Mouse (Mus musculus) CD4-positive, CD25-positive, alpha-beta regulatory T cell, adult 4 months (primary cell): Measurements from ENCODE around the gene Gsdma. TPM values are rescaled to one million over a fixed set of nuclear protein-coding genes. Genes with fewer than 3 reads are reported as not detected.

Source experiments
- ATAC-seq: one replicate; pipeline ENCODE4 v1.8.0; 2017
- polyA plus RNA-seq, 2 experiments: library from polyadenylated mRNA; unstranded; fragments of 100-300 nt; shearing (Covaris generic); gene quantifications; one replicate each; pipeline ENCODE4 v1.2.1; 2017

The Gsdma gene
- polyA plus RNA-seq, 2 experiments from 2014 or later: 0.12 TPM; not detected in 1

DNA sequence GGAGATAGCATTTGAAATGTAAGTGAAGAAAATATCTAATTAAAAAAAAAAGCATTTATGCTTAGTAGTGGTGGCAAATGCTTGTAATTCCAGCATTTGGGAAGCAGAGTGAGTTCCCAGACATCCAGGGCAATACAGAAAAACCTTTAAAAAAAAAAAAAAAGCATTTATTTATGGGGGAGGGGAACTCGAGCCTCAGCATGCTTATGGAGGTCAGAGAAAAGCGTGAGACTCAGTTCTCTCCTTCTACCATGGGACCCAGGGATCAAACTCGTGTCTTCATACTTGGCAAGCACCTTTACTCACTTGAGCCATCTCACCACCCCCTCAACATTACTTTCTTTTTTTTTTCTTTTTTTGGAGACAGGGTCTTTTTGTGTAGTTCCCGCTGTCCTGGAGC is 17.0 kb downstream of the Gsdma start:
- ATAC-seq: no peak

DNA sequence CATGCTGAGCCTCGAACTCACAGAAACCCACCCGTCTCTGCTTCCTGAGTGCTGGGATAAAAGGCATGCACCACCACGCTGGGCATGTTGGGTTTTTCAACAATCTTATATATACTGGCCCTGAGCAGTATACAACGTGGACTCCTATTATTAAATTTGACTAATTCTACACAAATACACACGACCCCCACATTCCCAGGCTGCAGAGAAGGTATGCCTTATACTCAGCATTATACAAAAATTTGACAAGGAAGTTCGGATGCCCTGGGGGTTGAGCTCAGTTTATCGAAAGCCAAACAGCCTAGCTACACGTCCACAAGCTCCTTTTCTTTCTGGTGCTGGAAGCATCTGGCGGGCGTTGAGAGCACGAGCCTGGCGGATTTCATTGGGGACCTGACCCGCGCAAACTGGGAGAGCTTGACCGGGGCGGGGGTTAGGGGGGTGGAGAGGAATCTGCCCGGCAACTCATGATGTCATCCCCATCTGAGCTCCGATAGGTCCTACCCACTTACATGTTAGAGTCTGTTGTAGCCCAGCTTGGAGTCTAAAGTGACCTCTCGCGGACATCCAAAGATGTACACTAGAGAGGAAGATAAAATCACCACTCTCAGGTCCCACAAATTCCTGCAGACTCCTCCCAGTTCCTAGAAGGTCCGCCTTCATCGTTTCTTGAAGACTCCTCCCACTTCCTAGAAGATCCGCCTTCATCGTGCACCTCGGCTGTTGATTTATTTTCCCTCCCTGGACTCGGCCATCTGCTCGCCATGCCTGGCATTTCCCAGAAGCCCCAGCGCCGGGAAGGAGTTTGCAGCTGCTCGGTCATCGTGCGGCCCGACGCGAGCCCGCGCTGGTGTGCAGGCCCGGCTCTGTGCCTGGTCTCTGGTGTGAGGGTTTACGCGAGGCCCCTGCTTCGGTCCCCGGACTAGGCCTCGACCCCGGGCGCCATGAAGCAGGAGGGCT is 17.9 kb downstream of the Gsdma start, which contains the start of gene Psmd3:
Gene Psmd3 (plus strand): TSS at position 769 of the 960 bp plus-strand sequence.
- peak; percentile 87 for ATAC-seq

DNA sequence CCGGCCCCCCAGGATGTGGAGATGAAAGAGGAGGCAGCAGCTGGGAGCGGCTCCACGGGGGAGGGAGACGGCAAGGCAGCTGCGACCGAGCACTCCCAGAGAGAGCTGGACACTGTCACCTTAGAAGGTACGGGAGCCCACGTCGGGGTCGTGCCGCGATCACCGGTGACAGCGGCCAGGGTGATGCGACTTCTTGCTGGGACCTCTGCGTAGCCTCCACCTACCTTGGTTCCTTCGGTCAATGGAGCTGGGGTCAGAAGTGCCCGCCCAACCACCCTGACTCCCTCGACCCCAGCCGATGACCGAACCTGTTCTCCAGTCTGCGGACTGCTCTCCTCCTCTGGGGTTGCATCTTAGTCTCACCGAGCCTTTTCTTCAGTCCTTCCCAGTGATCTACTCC is 18.7 kb downstream of the Gsdma start:
- peak; percentile 38 for ATAC-seq

DNA sequence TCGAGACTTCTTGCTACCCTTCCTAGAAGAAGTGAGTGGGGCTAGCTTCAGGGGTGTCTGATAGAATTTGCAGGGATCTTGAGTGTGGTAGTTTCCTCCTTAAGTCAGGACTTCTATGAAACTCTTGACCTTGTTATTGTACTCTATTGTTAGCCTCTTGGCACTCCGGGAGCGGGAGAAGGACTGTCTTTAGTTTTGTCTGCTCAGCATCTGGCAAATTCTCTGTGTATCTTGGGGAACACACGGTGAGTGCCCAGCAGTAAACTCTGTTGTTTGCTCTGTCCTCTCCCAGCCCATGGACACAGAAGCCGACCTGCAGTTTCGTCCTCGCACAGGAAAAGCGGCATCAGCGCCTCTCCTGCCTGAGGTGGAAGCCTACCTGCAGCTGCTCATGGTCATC is 21.5 kb downstream of the Gsdma start:
- no peak for ATAC-seq

DNA sequence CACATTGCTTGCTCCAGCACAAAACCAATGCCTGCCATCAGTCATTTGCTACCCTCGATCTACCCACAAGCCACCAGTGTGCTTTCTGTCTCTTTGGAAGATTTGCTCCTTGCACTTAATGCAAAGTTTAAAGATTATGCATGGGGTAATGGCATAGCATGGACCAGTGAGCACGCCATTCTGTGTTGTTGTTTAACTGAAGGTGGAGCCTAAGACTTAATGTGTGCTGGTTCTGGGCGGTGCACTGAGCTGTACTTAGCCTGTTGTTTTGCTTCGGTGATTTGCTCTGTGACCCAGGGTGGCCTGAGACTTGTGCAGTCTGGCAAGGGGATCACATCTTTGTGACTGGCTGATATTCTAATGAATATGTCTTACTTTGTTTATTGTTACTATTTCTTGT is 22.8 kb downstream of the Gsdma start:
- no peak for ATAC-seq

DNA sequence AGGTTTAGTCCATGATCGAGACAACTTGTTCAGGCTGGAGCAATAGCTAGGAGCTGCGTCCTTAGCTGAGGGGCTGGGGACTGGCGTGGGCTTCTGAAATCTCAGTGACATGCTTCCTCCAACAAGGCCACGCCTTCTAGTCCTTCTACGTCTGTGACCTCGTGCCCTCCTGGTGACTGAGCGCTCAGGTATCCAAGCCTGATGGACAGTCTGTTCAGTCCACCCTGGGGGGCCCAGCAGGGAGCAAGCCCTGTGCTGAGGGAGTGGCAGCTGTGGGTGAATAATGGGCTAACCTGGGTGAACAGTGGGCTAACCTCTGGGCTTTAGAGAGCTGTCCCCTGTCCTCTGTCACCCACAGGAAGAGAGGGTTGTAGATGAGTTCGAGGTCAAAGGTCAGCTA is 23.9 kb downstream of the Gsdma start:
- no peak for ATAC-seq

DNA sequence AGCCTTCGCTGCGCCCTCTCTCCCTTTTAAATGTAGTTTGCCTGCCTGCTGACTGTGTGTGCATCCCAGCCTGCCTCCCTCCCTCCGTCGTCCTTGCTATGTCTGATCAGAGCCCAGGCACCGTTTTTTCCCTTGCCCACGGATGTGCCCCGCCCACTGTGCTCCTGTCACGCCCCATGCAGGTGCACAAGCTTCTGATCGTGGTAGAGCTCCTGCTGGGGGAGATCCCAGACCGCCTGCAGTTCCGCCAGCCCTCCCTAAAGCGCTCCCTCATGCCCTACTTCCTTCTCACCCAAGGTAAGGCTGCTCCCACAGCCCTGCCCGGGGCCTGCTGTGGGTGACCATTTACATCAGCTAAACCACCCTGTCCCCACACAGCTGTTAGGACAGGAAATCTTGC is 29.1 kb downstream of the Gsdma start:
- no peak for ATAC-seq

DNA sequence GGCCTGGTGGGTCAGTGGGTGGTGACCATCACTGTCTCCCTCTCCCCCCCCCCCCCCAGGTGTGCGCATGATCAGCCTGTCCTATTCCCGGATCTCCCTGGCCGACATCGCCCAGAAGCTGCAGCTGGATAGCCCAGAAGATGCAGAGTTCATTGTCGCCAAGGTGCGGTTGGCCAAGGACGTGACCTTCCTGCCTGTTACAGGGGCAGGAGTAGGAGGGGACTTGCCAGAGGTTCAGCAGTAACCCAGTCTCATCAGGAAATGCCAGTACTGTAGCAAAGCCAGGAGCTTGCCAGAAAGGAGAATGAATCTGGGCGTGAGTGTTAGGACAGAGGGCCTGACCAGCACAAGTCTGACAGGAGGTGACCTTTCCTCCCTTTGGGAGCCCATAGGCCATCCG is 29.6 kb downstream of the Gsdma start:
- no peak for ATAC-seq

DNA sequence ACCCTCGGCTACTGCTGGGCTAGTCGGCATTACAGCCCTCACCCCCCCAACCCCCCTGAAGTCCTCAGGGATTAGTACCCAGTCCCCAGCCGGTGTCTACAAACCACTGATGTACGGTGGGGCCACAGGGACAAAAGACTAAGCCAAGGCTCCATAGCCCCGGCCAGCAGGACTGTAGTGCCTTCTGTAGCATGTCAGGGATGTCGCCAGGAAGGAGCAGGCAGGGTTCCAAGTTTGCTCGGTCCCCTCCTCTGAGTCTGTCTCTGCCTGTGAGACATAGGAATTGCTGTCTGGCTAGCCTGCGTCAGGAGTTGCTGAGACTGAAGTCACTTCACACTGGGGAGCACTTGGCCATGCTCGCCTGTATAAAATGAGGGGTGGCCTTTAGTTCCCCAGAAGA is 30.1 kb downstream of the Gsdma start:
- ATAC-seq: no peak

DNA sequence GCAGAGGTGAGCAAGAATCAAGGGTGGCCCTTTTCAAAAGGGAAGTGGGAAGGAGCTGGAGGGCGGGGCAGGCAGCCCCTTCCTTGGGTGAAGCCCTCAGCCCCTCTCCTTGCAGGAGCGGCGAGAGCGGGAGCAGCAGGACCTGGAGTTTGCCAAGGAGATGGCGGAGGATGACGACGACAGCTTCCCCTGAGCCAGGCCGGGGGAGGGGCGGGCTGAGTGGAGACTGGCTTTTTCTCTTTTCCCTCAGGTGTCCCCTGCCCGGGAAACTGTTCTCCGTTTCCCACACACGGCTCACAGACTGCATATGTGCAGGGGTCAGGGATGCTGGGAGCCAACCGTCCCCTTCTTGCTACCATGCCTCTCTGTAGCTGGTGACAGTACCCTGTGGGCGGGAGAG is 31.3 kb downstream of the Gsdma start:
- ATAC-seq: no peak

DNA sequence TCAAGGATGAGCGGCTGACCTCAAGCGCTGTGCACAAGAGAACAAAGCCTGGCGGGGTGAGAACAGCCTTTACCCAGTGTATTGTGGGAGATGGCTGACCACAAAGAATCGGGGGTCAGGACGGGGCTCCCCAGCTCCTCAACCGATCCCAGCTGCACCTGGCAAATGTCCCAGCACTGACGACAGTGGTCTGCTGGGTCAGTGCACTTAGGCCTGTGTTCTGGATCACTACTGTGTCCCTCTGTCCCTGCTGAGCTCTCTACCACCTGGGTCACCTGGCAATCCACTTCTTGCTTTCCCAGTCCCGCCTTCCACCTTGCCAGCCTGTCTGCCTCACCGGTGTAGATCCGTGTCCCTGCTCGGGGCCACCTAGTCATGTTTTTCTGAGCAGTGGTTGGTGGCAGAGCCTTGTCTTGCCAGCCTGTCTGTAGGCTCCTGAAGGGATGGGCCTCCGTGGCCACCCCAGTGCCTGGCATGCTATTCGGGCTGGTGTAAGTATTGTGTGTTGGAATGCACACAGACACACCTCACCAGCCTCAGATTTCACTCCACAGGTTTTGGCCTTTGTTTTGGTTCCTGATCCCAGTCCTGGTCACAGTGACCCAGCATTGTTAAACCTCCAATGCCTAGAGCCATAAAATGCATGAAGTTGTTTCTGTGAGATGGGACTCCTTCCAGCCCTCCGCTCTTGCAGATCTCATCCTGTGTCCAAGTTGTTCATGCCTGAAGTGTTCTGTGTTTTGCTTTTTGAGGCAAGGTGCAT is 32.5 kb downstream of the Gsdma start:
- ATAC-seq: no peak

DNA sequence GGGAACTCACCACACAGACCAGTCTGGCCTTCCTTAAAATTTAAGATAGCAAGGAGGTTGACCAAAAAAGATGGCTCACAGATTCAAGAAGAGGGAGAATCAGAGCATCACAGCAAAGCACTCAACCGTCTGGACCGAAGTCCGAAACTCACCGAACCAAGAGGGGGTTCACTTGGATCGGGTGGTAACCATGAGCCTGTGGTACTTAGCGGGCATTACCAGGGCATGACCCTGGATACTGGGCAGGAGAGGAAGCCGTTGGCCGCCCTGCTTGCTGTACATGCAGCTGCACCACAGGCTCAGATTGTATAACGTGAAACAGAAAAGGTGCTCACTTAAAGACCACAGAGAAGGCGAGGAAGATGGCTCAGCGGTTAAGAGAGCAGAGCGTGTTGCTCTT is 33.1 kb downstream of the Gsdma start:
- no peak for ATAC-seq

DNA sequence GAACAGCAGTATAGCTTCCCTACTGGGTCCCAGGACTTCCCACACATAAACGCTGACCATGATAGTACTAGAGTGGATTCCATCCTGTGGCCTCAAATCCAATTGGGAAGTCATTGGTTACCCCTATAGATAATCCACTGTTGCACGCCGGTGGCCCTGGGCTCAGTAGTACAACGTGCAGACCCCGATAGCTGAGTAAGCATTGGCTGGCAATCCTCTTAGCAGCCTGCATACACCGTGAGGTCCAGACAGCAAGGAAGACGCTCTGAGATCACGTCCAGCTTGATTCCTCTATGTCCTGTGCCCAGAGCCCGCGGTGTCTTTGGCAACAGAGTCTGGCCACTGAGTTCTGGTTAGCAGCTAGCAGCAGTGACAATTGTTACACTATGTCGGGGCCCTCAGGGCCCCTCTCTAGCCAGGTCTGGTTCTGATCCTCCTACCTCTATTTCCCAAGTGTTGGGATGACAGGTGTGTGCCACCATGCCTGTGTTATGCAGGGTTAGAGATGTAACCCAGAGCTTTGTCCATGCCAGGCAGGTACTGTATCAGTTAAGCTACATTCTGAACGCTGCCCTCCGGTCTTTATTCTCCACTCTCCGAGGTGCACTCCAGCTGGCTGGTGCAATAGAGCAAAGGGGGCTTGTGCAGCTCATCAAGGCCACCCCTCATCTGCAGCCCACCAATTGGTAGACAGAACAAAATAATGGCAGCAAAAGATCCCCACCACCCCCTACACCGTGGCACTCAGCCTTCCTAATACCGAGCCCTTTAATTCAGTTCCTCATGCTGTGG is 34.9 kb downstream of the Gsdma start:
- ATAC-seq: no peak

DNA sequence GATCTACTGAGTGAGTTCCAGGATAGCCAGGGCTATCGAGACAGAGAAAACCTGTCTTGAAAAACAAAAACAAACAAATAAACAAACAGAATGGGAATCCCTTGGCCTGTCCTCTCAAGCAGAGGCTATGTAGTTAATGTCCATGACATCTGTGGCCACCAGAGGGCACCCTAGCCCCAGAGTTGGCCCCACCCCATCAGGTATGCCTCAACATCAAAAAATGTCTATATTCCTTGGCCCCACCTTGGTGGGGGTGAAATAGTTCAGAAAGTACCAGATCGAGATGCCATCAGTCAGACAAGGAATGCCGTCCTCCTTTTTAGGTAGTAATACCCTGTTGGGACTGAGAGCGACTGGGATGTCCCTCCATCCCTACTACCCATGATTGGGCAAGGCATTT is 35.8 kb downstream of the Gsdma start:
- peak; percentile 69 for ATAC-seq

DNA sequence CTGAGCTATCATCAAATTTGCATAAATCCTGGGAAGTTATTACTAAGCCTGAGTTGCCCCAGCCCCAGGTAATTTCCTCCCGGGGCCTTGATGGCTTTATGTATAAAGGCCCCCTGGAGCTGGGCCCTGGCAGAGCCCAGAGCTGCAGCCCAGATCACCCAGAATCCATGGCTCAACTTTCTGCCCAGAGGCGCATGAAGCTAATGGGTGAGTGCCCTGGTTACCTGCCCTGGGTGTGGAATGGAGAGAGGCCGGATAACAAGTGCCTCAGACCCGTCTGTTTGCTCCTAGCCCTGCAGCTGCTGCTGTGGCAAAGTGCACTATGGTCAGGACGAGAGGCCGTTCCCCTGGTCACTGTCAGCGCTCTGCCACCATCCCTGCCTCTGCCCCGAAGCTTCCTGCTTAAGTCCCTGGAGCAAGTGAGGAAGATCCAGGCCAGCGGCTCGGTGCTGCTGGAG is 37.1 kb downstream of the Gsdma start, which contains the start of gene Csf3:
Gene Csf3 (plus strand): TSS at position 51 of the 458 bp plus-strand sequence.
- no peak for ATAC-seq

DNA sequence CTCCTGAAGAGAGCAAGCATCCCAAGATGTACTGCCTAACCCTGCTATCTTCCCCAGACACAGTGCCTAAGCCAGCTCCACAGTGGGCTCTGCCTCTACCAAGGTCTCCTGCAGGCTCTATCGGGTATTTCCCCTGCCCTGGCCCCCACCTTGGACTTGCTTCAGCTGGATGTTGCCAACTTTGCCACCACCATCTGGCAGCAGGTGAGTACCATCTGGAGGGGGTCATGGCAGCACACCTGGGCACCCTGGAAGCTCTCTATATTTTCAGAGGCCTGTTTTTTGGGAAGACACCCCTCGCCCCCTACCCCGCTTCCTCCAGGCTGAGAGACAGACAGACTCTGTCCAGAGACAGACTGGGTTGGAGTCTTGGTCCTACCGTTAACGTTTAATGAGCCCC is 38.2 kb downstream of the Gsdma start:
- ATAC-seq: no peak

DNA sequence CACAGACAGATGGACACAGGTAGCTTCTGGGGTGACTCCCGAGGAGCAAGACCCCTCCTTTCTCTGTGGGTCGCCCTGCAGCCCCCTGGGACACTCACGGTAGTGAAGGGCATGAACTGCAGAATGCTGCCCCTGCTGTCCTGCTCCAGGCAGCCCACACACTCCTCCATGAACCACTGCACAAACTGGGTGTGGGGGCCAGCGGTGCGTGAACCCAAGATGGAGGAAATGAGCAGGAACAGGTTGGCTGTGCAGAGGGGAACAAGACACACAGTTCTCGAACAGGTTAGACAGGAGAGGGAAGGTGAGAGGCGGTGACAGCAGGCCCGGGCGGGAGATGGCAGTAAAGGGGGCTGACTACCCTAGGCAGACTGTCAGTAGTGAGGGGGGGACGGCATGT is 40.9 kb downstream of the Gsdma start:
- no peak for ATAC-seq

DNA sequence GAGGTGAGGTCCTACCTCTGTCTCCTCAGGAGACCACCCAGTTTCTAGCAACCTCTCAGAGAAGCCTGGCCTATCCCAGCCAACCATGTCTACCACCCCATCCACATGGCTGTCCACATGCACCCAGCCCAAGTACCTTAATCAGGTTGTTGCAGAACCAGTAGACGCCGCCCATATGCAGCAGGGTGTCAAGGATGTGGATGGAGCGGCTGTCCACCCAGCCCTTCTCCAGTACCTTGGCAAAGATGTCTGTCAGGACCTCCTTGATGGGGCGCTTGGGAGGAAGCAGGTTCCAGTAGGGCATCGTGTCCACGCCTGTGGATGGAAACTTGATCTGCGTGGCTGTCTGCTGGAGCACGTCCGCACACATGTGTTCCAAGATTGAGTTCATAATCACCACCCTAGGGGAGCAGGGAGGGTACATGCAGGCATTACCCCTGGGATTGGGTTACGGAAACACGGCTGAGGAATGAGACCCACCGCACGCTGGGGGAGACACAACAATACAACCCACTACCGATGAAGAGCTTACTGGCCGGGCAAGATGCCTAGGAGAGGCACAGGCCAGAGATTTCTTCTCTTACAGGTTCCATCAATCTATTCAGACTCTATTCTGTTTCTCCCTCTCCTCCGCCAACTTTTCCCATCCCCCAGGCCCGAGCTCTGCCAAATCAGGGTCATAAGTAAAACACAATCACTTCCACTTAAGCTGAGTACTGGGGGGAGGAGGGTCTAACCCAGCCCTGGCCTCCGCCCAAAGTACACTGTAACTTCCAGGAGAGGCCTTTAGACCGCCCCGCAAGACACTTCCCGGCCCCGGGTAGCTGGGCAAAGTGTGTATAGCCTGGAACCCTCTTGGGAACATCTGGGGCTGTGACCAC is 43.5 kb downstream of the Gsdma start:
- no peak for ATAC-seq

DNA sequence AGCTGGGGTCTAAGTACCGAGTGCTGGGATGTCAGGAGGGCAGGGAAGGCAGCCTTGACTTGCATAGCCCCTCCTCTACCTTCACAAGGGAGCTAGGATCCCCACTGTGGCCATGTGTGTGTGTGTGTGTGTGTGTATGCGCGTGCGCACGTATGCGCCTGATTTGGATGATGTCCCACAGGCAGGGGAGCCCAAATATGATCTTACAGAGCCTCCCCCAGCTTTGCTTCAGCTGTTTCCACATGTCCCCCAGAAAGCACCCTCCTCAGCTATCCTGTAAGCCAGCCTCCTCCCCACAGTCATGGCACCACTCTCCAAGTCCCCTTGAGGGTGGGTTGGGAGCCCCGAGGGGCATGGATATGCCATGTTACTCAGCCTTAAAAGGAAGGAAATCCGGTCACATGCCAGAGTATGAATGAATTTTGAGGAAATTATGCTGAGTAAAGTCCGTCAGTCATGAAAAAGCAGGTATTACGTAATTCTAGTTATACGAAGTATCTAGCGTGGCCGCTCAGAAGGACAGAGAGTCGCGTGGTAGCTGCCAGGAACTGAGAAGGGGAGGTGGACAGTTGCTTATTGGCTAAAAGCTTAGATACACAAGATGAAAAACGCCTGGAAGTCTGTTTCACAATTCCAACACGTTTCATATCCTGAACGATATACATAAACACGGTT is 44.3 kb downstream of the Gsdma start:
- ATAC-seq: no peak

DNA sequence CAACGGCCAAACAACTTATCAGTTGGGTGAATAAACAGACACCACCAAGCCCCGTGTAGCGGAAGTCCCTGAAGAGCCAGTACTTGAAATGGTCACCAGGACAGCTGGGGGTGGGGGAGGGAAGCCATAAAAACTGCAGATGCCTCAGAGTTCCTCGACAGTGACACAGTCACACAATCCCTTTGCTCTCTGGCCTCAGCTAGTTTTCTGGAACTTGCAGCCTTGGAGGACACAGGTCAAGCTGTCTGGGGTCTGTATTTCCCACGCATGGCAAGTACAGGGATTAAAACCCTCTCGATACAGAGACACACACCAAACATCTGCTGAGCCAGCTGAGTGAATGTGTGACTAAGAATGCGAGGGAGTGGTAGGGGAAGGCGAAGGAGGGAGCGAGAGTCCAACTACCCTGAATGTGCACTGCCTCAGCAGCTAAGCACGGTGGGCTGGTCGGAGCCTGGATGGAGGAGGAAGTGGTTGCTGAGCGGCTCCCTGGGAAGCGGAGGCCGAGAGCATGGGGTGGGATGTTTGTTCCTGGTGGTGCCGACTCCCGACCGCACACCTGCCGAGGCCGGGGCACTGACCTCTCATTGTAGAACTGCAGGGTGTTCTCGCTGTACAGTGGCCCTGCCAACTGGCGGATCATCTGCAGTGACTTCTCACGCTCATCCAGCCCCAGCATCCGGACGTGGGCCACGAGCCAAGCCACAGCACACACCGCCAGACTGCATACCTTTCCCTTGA is 45.0 kb downstream of the Gsdma start:
- no peak for ATAC-seq
